Mouse (Mus musculus): ENCODE data around the gene D16Ertd472e. TPM values are rescaled to one million over a fixed set of nuclear protein-coding genes. Genes with fewer than 3 reads are reported as not detected.

D16Ertd472e gene
- polyA plus RNA-seq (2012; rRNA removed) = 8.2 and 11.7 TPM in 2 replicates

GRCm38 (mm10) chr16:78576478-78577084 is at the start of gene D16Ertd472e:
Gene D16Ertd472e, minus strand, starts transcription at chr16:78576708.

Other genes starting within 250 kb of the D16Ertd472e start
- 3.1 and 3.8 TPM in 2 replicates for gene Btg3, start 199.5 kb downstream of the D16Ertd472e start, polyA plus RNA-seq (2012; rRNA removed)